Mouse (Mus musculus) thymus, adult 18-20 months (tissue): ENCODE data around the gene Prkci.

Experiments used
- DNase-seq, 2 experiments: peaks; one replicate each; pipeline ENCODE4 v3.0.0; 2022; ENCODE audit warnings: mixed read lengths in 2 of 2

The Prkci gene

GRCm38 (mm10) chr3:30995283-30995898 is at the start of gene Prkci:
Prkci (plus strand) TSS chr3:30995747.
- peak; percentile 88 to 89 for DNase-seq

GRCm38 (mm10) chr3:30951652-30952051 is 43.9 kb upstream of the Prkci start:
- DNase-seq, result no peak

- no peak for DNase-seq
Measured at GRCm38 (mm10) chr3:30952273-30953070, 43.1 kb upstream of the Prkci start.

- no peak for DNase-seq
Measured at GRCm38 (mm10) chr3:30956327-30956726, 39.2 kb upstream of the Prkci start.

GRCm38 (mm10) chr3:30958709-30959108 is 36.8 kb upstream of the Prkci start:
- no peak for DNase-seq

- no peak for DNase-seq
Measured at GRCm38 (mm10) chr3:30959868-30960831, 35.4 kb upstream of the Prkci start.

GRCm38 (mm10) chr3:30963100-30963499 is 32.4 kb upstream of the Prkci start:
- no peak for DNase-seq

- no peak for DNase-seq
Measured at GRCm38 (mm10) chr3:30964216-30964615, 31.3 kb upstream of the Prkci start.

GRCm38 (mm10) chr3:30965644-30966043 is 29.9 kb upstream of the Prkci start:
- DNase-seq, result no peak

GRCm38 (mm10) chr3:30968531-30969092 is 26.9 kb upstream of the Prkci start:
- DNase-seq, result peak; percentile 28 to 46

GRCm38 (mm10) chr3:30969104-30969581 is 26.4 kb upstream of the Prkci start, which contains the start of gene Phc3:
Phc3 (minus strand) TSS chr3:30969415.
- peak; percentile 89 to 92 for DNase-seq

- DNase-seq, result peak in 1 of 2 experiments; percentile 41
Measured at GRCm38 (mm10) chr3:30975102-30975754, 20.3 kb upstream of the Prkci start.

GRCm38 (mm10) chr3:30976991-30977603 is 18.4 kb upstream of the Prkci start:
- no peak for DNase-seq

- DNase-seq, result no peak
Measured at GRCm38 (mm10) chr3:30981616-30982380, 13.7 kb upstream of the Prkci start.

- no peak for DNase-seq
Measured at GRCm38 (mm10) chr3:30982924-30983536, 12.5 kb upstream of the Prkci start.

- no peak for DNase-seq
Measured at GRCm38 (mm10) chr3:30987396-30988318, 7.9 kb upstream of the Prkci start.

GRCm38 (mm10) chr3:30992161-30992560 is 3.4 kb upstream of the Prkci start:
- DNase-seq, result no peak

- no peak for DNase-seq
Measured at GRCm38 (mm10) chr3:30993066-30993573, 2.4 kb upstream of the Prkci start.

- DNase-seq, result no peak
Measured at GRCm38 (mm10) chr3:30994859-30995258, 688 bp upstream of the Prkci start.
